Mouse (Mus musculus): Measurements from ENCODE around the gene Ssrp1. TPM values are rescaled to one million over a fixed set of nuclear protein-coding genes. Genes with fewer than 3 reads are reported as not detected.
A peak's percentile ranks its signal among the peaks of the same experiment; 100 is the strongest.

Ssrp1 gene
- polyA plus RNA-seq, 1 experiment from 2014 or later, result 359 TPM

DNA sequence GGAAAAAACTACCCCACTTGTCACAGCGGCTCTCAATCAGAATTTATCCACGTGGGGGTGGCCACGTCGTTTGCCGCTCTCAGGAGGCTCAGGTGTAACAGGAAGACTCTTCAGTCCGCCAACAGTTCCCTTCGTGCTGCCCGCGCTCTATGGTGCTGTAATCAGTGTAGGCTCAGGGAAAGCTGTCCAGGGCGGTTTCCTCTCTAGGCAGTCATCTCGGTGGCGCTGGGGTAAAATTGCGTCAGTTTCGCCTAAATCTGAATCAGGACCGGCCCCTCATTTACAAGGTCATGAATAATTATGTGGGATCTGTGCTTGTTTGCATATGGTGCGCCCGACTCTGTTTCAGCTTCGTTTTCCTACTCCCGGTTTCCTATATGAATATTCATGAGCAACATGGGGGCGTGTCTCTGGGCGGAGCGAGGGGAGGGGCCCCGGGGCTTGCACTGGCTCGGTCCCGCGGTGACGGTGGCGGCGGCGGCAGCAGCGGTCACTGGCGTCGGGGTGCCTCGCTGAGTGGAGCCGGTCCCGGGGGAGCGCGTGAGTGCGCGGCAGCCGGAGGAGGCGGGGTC lies 10.6 kb downstream of the Ssrp1 start, which contains the start of gene Tnks1bp1:
Gene Tnks1bp1 (plus strand): TSS at position 427 of the 572 bp plus-strand sequence.
- peak within 1 kb of the TSS; percentile 69 for H3K4me2 ChIP-seq (ENCODE audit: low read depth)
- H3K27me3 ChIP-seq (ENCODE audit: control insufficient read depth, insufficient read depth, low read length), result no peaks in the 10 kb centered on the region
- H3K9me3 ChIP-seq (ENCODE audit: control insufficient read depth, low read length), result no peaks in the 10 kb centered on the region
- peaks cover 25% of the 10 kb centered on the region for H3K4me1 ChIP-seq (ENCODE audit: control insufficient read depth, insufficient read depth, low read length)
- H3K4me3 ChIP-seq (ENCODE audit: low read depth, low read length), result peak within 1 kb of the TSS; percentile 76
- DNase-seq (ENCODE audit: low spot score), result peak; percentile 93
- ATAC-seq (ENCODE audit: insufficient read depth, low FRiP score, low TSS enrichment), result peak; percentile 87
- H3K9ac ChIP-seq (ENCODE audit: low read length), result peak within 1 kb of the TSS; percentile 69
- peak within 1 kb of the TSS; percentile 85 for H3K27ac ChIP-seq (ENCODE audit: low read depth, low read length)
- H3K36me3 ChIP-seq (ENCODE audit: control insufficient read depth, insufficient read depth, low read length), result peaks cover 17% of the 10 kb centered on the region
- under 1% methylated on average over 42 of the region's 42 CpGs for WGBS

DNA sequence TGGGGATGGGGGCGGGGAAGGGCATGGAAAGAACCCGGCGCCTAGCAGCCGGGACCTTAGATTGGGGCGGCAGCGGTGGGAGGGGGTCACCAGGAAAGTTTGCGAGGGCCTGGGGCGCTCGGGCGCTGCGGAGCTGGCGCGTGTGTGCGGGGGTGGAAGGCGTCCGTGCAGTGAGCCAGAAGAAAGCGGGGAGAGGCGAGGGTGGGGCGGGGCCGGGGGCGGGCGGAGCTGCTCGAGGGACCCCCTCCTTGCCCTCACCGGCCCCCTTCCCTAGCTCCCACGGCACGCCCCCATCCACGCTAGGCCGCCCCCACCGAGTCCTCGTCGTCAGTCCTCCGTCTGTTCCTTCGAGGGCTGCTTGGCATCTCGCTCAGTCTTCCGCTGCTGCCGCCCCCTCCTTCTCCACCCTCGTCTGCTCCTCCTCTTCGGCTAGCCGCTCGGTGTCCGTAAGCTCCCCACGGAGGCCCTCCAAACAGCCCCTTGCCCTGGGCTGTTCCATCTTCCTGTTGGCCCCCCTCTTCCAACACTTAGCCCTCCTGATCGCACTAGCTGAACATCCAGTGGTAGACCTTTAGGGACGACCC lies 11.2 kb downstream of the Ssrp1 start:
- H3K4me1 ChIP-seq (ENCODE audit: control insufficient read depth, insufficient read depth, low read length), result peaks cover 25% of the 10 kb centered on the region
- no peaks in the 10 kb centered on the region for H3K9me3 ChIP-seq (ENCODE audit: control insufficient read depth, low read length)
- peaks cover 12% of the 10 kb centered on the region for H3K36me3 ChIP-seq (ENCODE audit: control insufficient read depth, insufficient read depth, low read length)
- peak; percentile 74 for DNase-seq (ENCODE audit: low spot score)
- H3K4me3 ChIP-seq (ENCODE audit: low read depth, low read length), result peak overlapping the region; percentile 76
- H3K27ac ChIP-seq (ENCODE audit: low read depth, low read length), result peak overlapping the region; percentile 85
- 0% methylated on average over 31 of the region's 44 CpGs for WGBS
- ATAC-seq (ENCODE audit: insufficient read depth, low FRiP score, low TSS enrichment), result peak; percentile 76
- peak overlapping the region; percentile 69 for H3K9ac ChIP-seq (ENCODE audit: low read length)
- H3K27me3 ChIP-seq (ENCODE audit: control insufficient read depth, insufficient read depth, low read length), result no peaks in the 10 kb centered on the region
- peak overlapping the region; percentile 69 for H3K4me2 ChIP-seq (ENCODE audit: low read depth)

DNA sequence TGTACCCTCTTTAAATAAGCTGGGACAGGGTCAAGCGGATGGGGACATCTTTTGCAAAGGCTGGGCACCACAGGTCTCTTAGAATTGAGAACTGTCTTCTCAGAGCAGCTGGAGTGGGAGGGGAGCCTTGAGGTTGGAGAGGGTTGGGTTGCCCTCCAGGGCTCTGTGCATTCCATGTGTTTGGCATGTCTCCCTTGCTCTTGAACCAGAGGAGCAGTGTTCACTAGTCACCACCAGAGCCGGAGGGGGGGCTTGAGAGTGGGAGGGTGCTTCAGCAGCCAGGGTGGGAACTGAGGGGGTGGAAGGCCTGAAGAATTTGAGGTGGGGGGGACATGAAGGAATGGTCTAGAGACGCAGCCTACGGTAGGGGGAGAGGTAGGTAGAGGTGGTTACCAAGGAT lies 12.2 kb downstream of the Ssrp1 start:
- peaks cover 8% of the 10 kb centered on the region for H3K36me3 ChIP-seq (ENCODE audit: control insufficient read depth, insufficient read depth, low read length)

DNA sequence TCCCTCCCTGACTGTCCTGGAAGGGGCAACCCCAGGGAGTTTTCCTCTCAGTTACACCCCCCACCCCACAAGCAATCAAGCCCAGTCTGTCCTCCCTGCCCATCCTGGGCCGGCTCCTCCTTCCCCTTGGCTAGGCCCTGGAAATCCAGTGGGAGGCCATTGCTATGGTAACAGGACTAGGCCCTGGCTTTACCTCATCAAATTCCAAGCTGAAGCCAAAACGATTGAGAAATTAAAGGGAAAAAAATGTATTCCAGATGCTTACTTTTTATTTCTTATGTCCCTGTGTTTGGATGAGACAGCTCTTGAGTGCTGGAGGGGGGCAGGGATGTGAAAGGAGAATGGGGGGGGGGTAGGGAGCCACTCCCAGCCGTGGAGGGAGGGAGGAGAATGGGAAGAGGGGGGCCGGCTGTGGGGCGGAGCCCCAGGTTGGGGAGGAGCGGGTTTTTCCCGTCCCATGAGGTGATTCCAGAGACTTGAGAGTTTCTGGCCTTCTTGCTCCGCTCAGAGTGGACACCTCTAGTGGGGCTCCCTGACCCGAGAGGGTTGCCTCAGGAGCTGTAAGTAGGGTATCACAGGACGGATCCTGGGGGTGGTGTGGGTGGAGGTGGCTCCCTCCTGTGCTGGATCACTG lies 13.1 kb downstream of the Ssrp1 start:
- H3K4me1 ChIP-seq (ENCODE audit: control insufficient read depth, insufficient read depth, low read length), result peaks cover 25% of the 10 kb centered on the region
- H3K9ac ChIP-seq (ENCODE audit: low read length), result 0 out of 2 replicates have a peak overlapping the region, but pooled peaks have one; percentile 18
- 6% methylated on average over 10 of the region's 10 CpGs for WGBS
- peak; percentile 63 for DNase-seq (ENCODE audit: low spot score)
- H3K27me3 ChIP-seq (ENCODE audit: control insufficient read depth, insufficient read depth, low read length), result no peaks in the 10 kb centered on the region
- ATAC-seq (ENCODE audit: insufficient read depth, low FRiP score, low TSS enrichment), result peak; percentile 15; the same call in 1 of the 2 replicates
- H3K4me3 ChIP-seq (ENCODE audit: low read depth, low read length), result peak overlapping the region; percentile 9; the same call in 1 of the 2 replicates
- peaks cover 5% of the 10 kb centered on the region for H3K36me3 ChIP-seq (ENCODE audit: control insufficient read depth, insufficient read depth, low read length)
- H3K27ac ChIP-seq (ENCODE audit: low read depth, low read length), result no peak overlapping the region
- H3K4me2 ChIP-seq (ENCODE audit: low read depth), result peak overlapping the region; percentile 34
- H3K9me3 ChIP-seq (ENCODE audit: control insufficient read depth, low read length), result no peaks in the 10 kb centered on the region

More for the DNA sequence above, 12.2 kb downstream of the Ssrp1 start:
- Histone ChIP-seq H3K27ac (ENCODE audit: low read depth, low read length) (no peak overlapping the region), H3K4me3 (ENCODE audit: low read depth, low read length) (no peak overlapping the region), H3K9ac (ENCODE audit: low read length) (no peak overlapping the region), H3K4me2 (ENCODE audit: low read depth) (no peak overlapping the region; the same call in 1 of the 2 replicates), H3K27me3 (ENCODE audit: control insufficient read depth, insufficient read depth, low read length) (no peaks in the 10 kb centered on the region), H3K9me3 (ENCODE audit: control insufficient read depth, low read length) (no peaks in the 10 kb centered on the region), H3K4me1 (ENCODE audit: control insufficient read depth, insufficient read depth, low read length) (peaks cover 25% of the 10 kb centered on the region)
- no peak for DNase-seq (ENCODE audit: low spot score)
- ATAC-seq (ENCODE audit: insufficient read depth, low FRiP score, low TSS enrichment), result no peak
- 61% methylated on average over 4 of the region's 4 CpGs for WGBS

GRCm38 (mm10) chr2:85050746-85051145 lies 13.7 kb downstream of the Ssrp1 start:
- Histone ChIP-seq H3K4me1 (ENCODE audit: control insufficient read depth, insufficient read depth, low read length) (peaks cover 25% of the 10 kb centered on the region), H3K36me3 (ENCODE audit: control insufficient read depth, insufficient read depth, low read length) (peaks cover 5% of the 10 kb centered on the region), H3K4me2 (ENCODE audit: low read depth) (peak overlapping the region; percentile 34; the same call in 1 of the 2 replicates), H3K9ac (ENCODE audit: low read length) (0 out of 2 replicates have a peak overlapping the region, but pooled peaks have one; percentile 18), H3K4me3 (ENCODE audit: low read depth, low read length) (peak overlapping the region; percentile 9; the same call in 1 of the 2 replicates), H3K27ac (ENCODE audit: low read depth, low read length) (no peak overlapping the region), H3K27me3 (ENCODE audit: control insufficient read depth, insufficient read depth, low read length) (no peaks in the 10 kb centered on the region), H3K9me3 (ENCODE audit: control insufficient read depth, low read length) (no peaks in the 10 kb centered on the region)
- no peak for DNase-seq (ENCODE audit: low spot score)
- ATAC-seq (ENCODE audit: insufficient read depth, low FRiP score, low TSS enrichment), result no peak
- 63% methylated on average over 9 of the region's 9 CpGs for WGBS

GRCm38 (mm10) chr2:85053192-85053816 lies 16.3 kb downstream of the Ssrp1 start:
- H3K36me3 ChIP-seq (ENCODE audit: control insufficient read depth, insufficient read depth, low read length), result 0 out of 2 replicates have a peak, but pooled peaks cover 3% of the 10 kb centered on the region
- peaks cover 21% of the 10 kb centered on the region for H3K4me1 ChIP-seq (ENCODE audit: control insufficient read depth, insufficient read depth, low read length)
- WGBS, result 93% methylated on average over 5 of the region's 5 CpGs
- DNase-seq (ENCODE audit: low spot score) (no peak), ATAC-seq (ENCODE audit: insufficient read depth, low FRiP score, low TSS enrichment) (no peak)
- H3K9ac ChIP-seq (ENCODE audit: low read length), result no peak overlapping the region
- no peak overlapping the region for H3K4me3 ChIP-seq (ENCODE audit: low read depth, low read length)
- H3K27ac ChIP-seq (ENCODE audit: low read depth, low read length), result no peak overlapping the region
- no peak overlapping the region for H3K4me2 ChIP-seq (ENCODE audit: low read depth)
- no peaks in the 10 kb centered on the region for H3K27me3 ChIP-seq (ENCODE audit: control insufficient read depth, insufficient read depth, low read length)
- H3K9me3 ChIP-seq (ENCODE audit: control insufficient read depth, low read length), result no peaks in the 10 kb centered on the region

GRCm38 (mm10) chr2:85056711-85057110 lies 19.7 kb downstream of the Ssrp1 start:
- Histone ChIP-seq H3K36me3 (ENCODE audit: control insufficient read depth, insufficient read depth, low read length) (peaks cover 16% of the 10 kb centered on the region), H3K4me1 (ENCODE audit: control insufficient read depth, insufficient read depth, low read length) (no peaks in the 10 kb centered on the region), H3K27me3 (ENCODE audit: control insufficient read depth, insufficient read depth, low read length) (no peaks in the 10 kb centered on the region), H3K27ac (ENCODE audit: low read depth, low read length) (no peak overlapping the region), H3K9ac (ENCODE audit: low read length) (no peak overlapping the region), H3K4me2 (ENCODE audit: low read depth) (no peak overlapping the region), H3K9me3 (ENCODE audit: control insufficient read depth, low read length) (no peaks in the 10 kb centered on the region), H3K4me3 (ENCODE audit: low read depth, low read length) (no peak overlapping the region)
- WGBS, result 73% methylated on average over 5 of the region's 5 CpGs
- ATAC-seq (ENCODE audit: insufficient read depth, low FRiP score, low TSS enrichment), result no peak
- no peak for DNase-seq (ENCODE audit: low spot score)

- WGBS, result 94% methylated on average over 6 of the region's 6 CpGs
- peaks cover 20% of the 10 kb centered on the region for H3K36me3 ChIP-seq (ENCODE audit: control insufficient read depth, insufficient read depth, low read length)
- H3K9me3 ChIP-seq (ENCODE audit: control insufficient read depth, low read length), result no peaks in the 10 kb centered on the region
- ATAC-seq (ENCODE audit: insufficient read depth, low FRiP score, low TSS enrichment), result 0 out of 2 replicates have a peak, but pooled peaks have one; percentile 33
- no peak overlapping the region for H3K27ac ChIP-seq (ENCODE audit: low read depth, low read length)
- no peak overlapping the region for H3K9ac ChIP-seq (ENCODE audit: low read length)
- no peaks in the 10 kb centered on the region for H3K4me1 ChIP-seq (ENCODE audit: control insufficient read depth, insufficient read depth, low read length)
- no peak for DNase-seq (ENCODE audit: low spot score)
- H3K4me3 ChIP-seq (ENCODE audit: low read depth, low read length), result no peak overlapping the region
- no peak overlapping the region for H3K4me2 ChIP-seq (ENCODE audit: low read depth)
- H3K27me3 ChIP-seq (ENCODE audit: control insufficient read depth, insufficient read depth, low read length), result no peaks in the 10 kb centered on the region
These were observed 22.6 kb downstream of the Ssrp1 start for GRCm38 (mm10) chr2:85059677-85060076.

Measured in neural tube, embryonic 11.5 days (tissue).